Mouse (Mus musculus) 3T3-L1 (cell line): ENCODE results near the gene Mymx.
"Not testable (repeated sequence)": the region's sequence is repeated elsewhere in the genome, so short reads cannot be mapped to it uniquely, and the experiment has no call there.

ENCODE experiments used
- DNase-seq: peaks from one replicate; pipeline ENCODE4 v3.0.0-alpha.2; 2015; ENCODE audit warnings: low read depth, low spot score

The Mymx gene

DNA sequence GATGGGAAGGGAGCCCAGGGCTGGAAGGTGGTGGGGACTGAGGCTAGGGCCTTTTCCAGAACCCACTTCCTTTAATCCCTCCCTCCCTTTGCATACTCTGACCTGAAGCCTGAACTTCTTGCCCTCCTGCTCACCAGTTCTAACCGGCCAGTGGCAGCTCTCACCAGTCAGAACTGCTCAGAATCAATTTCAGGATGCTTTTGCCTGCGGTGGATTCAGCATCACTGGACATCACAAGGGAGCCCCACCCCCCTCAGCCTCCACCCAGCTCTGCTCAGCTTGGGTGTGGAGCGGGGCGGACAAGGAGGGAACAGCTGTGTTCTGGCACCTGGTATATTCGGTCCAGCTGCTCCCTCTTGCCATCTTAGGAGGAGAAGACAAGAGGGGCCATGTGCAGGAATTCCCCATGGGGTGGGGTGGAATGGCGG, at the start of gene Mymx:
Mymx (minus strand) TSS at position 226 of the 428 bp plus-strand sequence.
- DNase-seq, result no peak

GRCm38 (mm10) chr17:45644185-45644584, 42.3 kb upstream of the Mymx start:
- no peak for DNase-seq

DNA sequence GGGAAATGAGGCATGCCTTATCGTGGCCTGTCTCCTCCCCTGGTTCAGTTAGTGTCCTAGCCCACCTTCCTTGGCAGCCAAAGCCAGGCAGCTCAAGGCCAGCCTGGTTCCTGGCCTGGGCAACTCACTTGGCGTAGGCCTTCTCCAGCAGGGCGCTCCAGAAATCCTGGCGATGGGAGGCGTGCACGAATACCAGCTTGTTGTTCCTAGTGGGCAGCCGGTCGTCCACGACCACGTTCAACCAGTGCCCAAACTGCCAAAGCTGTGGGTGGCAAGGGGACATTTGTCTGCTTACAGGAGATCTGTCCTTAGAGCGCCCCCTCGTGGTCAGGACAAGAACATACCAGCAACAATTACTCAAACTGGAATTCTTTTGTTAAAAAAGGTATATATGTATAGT, 40.8 kb upstream of the Mymx start:
- peak; percentile 77 for DNase-seq

DNA sequence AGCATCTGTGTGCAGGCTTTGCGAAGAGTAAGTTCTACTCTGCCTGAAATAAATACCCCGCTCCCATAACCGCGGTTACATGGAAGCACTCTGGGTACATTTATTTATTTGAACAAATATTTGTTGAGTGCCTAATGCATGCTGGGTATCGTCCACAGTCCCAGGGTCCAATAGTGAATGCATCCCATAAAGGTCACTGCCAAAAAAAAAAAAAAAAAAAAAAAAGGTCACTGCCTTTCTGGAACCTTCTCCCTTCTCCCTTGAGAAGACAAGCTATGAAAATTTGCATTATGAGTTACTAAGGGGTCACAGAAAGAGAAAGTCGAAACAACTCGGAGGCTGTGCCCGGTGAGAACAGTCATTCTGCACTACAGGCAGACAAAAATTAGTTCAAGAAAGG, 40.1 kb upstream of the Mymx start:
- DNase-seq, result no peak

DNA sequence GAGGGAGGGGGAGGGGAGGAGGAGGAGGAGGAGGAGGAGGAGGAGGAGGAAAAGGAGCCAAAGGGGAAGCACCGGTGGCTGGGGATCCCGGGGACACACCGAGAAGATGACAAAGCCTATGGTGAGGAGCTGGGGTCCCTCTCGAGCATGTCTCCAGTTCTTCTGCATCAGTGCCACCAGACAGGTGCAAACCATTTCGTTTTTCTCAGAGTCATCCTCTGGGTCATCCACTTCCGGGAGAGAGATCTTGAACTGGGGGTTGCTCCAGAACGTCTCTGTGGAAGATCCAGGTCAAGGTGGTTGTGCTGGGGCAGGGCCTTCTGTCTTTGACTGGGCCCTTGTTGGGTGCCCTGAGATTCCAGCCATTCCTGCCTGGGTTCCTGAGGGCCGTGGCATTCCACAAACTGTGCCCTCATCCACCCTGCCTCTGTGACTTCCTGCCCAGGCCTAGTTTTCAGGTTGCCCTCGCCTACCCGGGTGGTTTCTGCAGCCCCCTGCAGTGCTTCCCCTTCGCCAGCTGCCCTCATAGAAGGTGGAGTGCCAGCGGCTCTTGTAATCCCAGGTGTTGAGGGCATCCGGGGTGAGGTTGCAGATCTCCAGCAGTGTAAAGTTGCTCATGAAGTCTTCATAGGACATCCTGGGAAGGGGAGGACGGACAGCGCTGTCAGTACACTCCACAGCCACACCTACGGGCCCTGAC, 36.8 kb upstream of the Mymx start:
- DNase-seq, result no peak

GRCm38 (mm10) chr17:45634033-45634432, 32.1 kb upstream of the Mymx start:
- peak; percentile 51 for DNase-seq

- no peak for DNase-seq
Observed at GRCm38 (mm10) chr17:45631940-45632339, 30.0 kb upstream of the Mymx start.

GRCm38 (mm10) chr17:45630992-45631391, 29.1 kb upstream of the Mymx start:
- DNase-seq, result no peak

GRCm38 (mm10) chr17:45629861-45630694, 28.2 kb upstream of the Mymx start:
- DNase-seq, result no peak

GRCm38 (mm10) chr17:45628885-45629855, 27.3 kb upstream of the Mymx start:
- no peak for DNase-seq

DNA sequence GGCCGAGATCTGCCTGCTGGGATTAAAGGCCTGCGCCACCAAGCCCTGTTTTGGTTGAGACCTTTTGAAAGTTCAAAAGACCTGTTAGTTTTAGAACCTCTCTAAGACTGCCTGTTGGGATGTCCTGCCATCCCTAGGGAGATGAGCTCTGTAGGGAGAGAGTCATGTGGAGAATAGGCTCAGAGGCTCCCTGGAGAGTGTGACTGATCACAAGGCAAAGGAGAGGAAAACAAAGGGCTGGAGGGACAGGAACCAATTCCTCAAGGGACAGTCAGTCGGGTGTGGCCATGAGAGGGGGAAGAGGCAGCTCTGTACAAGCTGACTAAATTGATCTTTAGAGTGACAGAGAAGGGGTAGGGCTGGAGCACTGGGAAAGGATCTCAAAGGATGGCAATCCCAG, 26.3 kb upstream of the Mymx start:
- DNase-seq, result peak; percentile 31

- DNase-seq, result peak; percentile 94
Observed at GRCm38 (mm10) chr17:45626577-45627134, 24.8 kb upstream of the Mymx start.

DNA sequence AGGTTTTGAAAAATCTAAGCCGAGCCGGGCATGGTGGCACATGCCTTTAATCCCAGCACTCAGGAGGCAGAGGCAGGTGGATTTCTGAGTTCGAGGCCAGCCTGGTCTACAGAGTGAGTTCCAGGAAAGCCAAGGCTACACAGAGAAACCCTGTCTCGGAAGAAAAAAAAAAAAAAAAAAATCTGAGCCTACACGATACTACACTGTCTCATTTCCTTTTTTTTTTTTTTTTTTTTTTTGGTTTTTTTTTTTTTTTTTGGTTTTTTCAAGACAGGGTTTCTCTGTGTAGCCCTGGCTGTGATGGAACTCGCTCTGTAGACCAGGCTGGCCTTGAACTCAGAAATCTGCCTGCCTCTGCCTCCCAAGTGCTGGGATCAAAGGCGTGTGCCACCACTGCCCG, 21.5 kb upstream of the Mymx start:
- not testable (repeated sequence) for DNase-seq

DNA sequence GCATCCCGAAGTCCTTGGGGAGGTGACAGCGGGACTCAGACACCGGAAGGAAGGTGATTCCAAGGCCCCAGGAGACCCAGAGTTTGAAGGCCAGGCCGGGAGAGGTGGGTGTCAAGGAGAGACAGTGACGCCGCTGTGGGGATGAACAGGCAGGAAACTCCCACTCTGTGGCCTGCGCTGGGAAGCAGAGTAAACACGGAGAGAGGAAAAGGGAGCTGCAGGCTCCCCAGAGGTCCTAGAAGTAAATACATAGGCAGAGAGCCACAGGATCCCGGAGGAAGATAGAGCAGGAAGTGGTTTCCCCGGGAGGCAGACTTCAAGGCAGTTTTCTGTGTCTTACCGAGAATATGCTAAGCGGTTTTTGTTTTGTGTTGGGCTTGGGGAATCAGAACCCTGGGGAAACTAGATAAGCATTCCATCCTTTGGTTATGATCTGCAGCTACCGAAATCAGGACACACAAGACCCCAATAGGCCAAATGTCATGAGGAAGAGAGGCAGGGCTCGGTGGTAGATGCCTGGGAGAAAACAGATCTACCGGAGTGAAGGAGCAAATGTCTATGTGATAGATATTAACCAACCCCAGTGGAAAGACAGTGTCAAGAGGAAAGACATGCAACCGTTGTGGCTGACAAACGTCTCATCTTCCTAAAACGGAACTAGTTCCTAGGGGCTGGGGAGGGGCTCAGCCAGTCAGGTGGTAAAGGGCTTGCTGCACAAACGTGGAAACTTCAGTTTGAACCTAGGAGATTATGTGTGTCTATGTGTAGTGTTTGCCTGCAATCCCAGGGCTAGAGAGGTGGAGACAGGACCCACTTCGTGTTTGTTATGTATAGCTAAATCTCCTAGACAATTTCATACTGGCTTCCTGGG, 17.7 kb upstream of the Mymx start:
- DNase-seq, result no peak

GRCm38 (mm10) chr17:45618941-45619385, 17.1 kb upstream of the Mymx start:
- no peak for DNase-seq

DNA sequence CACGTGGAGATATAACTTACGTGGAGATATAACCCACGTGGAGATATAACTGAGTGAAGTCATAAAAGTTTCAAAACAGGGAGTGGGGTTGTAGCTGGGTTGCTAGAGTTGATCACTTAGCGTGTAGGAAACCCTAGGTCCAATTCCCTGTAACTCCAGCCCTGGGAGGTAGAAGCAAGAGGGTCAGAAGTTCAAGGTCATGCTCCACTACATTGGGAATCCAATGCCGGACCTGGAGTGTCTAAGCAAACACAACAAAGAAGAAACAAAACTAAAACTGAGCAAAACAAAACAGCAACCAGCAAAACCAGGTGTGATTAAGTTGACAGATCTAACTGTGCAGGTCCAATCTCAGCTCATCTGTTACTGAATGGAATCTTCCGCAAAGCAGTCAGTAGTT, 15.8 kb upstream of the Mymx start:
- DNase-seq, result no peak

DNA sequence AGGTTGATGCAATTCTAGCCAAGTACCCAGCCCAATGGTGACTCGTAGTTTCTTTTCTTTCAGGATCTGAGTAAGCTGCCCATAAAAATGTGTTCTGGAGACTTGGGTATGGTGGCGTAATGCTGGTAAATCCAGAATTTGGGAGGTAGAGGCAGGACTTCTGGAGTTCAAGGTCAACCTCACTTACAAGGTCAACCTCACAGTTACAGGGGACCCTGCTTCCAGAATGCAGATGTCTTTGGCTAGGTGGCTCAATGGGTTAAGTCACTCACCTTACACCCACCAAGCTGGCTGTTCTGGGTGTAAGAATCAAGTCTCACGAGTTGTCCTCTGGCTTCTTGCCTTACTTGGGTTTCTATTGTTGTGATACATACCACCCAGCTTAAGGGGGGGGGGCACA, 14.8 kb upstream of the Mymx start:
- DNase-seq, result no peak

GRCm38 (mm10) chr17:45616046-45616650, 14.2 kb upstream of the Mymx start:
- DNase-seq, result peak; percentile 87

- DNase-seq, result no peak
Observed at GRCm38 (mm10) chr17:45612921-45613320, 11.0 kb upstream of the Mymx start.

DNA sequence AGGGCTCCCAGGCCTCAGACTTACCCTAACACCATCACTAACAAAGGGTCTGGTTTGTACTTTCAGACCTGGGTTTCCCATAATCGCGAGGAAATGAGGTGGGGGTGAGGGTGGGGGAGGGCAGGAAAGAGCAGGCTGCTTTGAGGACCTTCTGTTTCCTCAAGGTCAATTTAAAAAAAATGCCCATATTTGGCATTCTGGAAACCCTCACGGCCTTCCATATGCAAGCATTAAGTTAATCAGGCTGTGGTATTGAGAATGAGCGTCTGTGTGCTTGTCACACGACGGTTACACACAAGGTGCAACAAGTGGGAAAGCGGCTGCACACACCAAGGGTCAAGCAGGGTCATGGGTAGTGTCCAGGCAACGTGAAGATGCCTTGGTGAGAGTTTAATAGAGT, 10.1 kb upstream of the Mymx start:
- DNase-seq, result no peak
